Mouse (Mus musculus) stomach, postnatal 0 days (tissue): ENCODE measurements around the gene Ermp1. TPM values are rescaled to one million over a fixed set of nuclear protein-coding genes. Genes with fewer than 3 reads are reported as not detected.

Source experiments
- ATAC-seq: fragments of 200-750 bp; cut with Nextera tagmentation; 2 replicates; pipeline ENCODE4 v1.8.0; 2017; ENCODE audit not compliant: low FRiP score, low TSS enrichment
- DNase-seq: peaks from one replicate; pipeline ENCODE4 v3.0.0-alpha.2; 2016; ENCODE audit warnings: low spot score
- H3K27ac ChIP-seq: fragments of 300-500 bp; sonication (generic); replicated peaks from 2 replicates; pipeline ENCODE4 v1.5.1; 2014; ENCODE audit warnings: mild to moderate bottlenecking, control low read depth
- H3K27me3 ChIP-seq: fragments of 300-500 bp; sonication (generic); 2 replicates; pipeline ENCODE4 v1.6.1; 2014; ENCODE audit warnings: low read length; ENCODE audit not compliant: control insufficient read depth, insufficient read depth
- H3K36me3 ChIP-seq: fragments of 300-500 bp; sonication (generic); 2 replicates; pipeline ENCODE4 v1.6.1; 2014; ENCODE audit warnings: low read length, mixed read lengths; ENCODE audit not compliant: control insufficient read depth, insufficient read depth
- H3K4me1 ChIP-seq: fragments of 300-500 bp; sonication (generic); replicated peaks from 2 replicates; pipeline ENCODE4 v1.6.1; 2014; ENCODE audit warnings: antibody characterized with exemption; ENCODE audit not compliant: control insufficient read depth, insufficient read depth
- H3K4me2 ChIP-seq: fragments of 300-500 bp; sonication (generic); replicated peaks from 2 replicates; pipeline ENCODE4 v1.6.1; 2014; ENCODE audit warnings: low read depth, mild to moderate bottlenecking, control low read depth, moderate library complexity
- H3K4me3 ChIP-seq: fragments of 300-500 bp; sonication (generic); 2 replicates; pipeline ENCODE4 v1.5.1; 2014; ENCODE audit warnings: low read depth, low read length, control low read depth
- H3K9ac ChIP-seq: fragments of 300-500 bp; sonication (generic); 2 replicates; pipeline ENCODE4 v1.6.1; 2014; ENCODE audit warnings: mild to moderate bottlenecking, low read length, control low read depth, mixed read lengths
- H3K9me3 ChIP-seq: fragments of 300-500 bp; sonication (generic); 2 replicates; pipeline ENCODE4 v1.6.1; 2016; ENCODE audit warnings: low read length; ENCODE audit not compliant: control insufficient read depth
- CTCF ChIP-seq: IDR thresholded peaks from 2 replicates; pipeline ENCODE4 v1.5.1; 2016; ENCODE audit warnings: antibody characterized with exemption, low read depth, mild to moderate bottlenecking, moderate library complexity
- EP300 ChIP-seq: optimal IDR thresholded peaks from 2 replicates; pipeline ENCODE3; 2016; ENCODE audit warnings: antibody characterized with exemption
- WGBS: fragments of 180-500 bp; shearing (Covaris S2); extraction: QIAGEN DNeasy Blood & Tissue Kit; methylation state at CpG from one replicate; pipeline ENCODE4 v1.1.7; 2014; 5-methylcytosine and 5-hydroxymethylcytosine counted together
- polyA plus RNA-seq: library from polyadenylated mRNA; unstranded; fragments of >200 nt; fragmentation: Nextera tagmentation; extraction: Ambion mirVana; gene quantifications from 2 replicates; pipeline ENCODE4 v1.2.1, GENCODE M21; 2015

Gene Ermp1
- polyA plus RNA-seq, 1 experiment from 2014 or later: 19.9 TPM

DNA sequence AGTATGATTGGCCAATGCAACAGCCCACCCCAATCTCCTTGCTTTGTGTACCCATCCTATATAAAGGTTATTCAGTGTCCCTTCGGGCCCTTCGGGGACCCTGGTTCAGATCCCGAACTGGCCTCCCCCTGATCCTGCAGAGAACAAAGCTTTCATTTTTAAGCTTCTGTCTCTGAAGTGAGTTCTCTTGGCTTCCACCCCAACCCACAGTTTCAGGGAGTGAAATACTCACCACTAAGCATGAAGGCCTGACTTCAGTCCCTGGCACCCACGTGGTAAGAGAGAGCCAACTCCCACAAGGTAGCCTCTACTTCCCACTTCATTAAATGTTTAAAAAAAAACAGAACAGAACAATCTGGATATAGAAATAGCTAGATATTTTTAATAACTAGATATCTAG, 10.6 kb upstream of the Ermp1 start:
- Histone ChIP-seq H3K27ac (no peak overlapping the region), H3K9me3 (no peaks in the 10 kb centered on the region), H3K4me3 (no peak overlapping the region), H3K4me1 (0 out of 2 replicates have a peak, but pooled peaks cover 2% of the 10 kb centered on the region), H3K9ac (no peak overlapping the region), H3K4me2 (no peak overlapping the region), H3K27me3 (no peaks in the 10 kb centered on the region), H3K36me3 (no peaks in the 10 kb centered on the region)
- WGBS: 88% methylated on average over 4 of the region's 4 CpGs
- TF ChIP-seq CTCF (no peak), EP300 (no peak)
- ATAC-seq (no peak), DNase-seq (no peak)

DNA sequence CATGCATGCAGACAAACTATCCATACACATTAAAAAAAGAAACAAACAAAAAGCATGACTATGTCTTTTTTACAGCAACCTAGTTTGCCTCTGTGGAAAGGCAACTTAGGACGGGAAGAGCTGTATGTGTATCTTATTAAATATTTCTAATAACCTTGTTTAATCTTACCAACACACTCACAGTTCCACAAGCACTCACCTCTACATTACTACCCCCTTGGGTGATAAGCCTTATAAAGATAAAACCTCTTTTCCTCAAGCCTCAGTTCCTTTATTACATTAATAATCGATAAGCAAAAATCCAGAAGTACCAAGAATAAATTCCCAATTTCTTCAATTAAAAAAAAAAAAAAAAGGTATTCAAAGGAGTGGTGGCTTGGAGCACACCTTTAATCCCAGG, 9.3 kb upstream of the Ermp1 start:
- Histone ChIP-seq H3K9ac (no peak overlapping the region), H3K4me2 (no peak overlapping the region), H3K27me3 (no peaks in the 10 kb centered on the region), H3K36me3 (no peaks in the 10 kb centered on the region), H3K4me3 (no peak overlapping the region), H3K27ac (no peak overlapping the region), H3K9me3 (no peaks in the 10 kb centered on the region), H3K4me1 (0 out of 2 replicates have a peak, but pooled peaks cover 2% of the 10 kb centered on the region)
- ATAC-seq: no peak
- TF ChIP-seq EP300: no peak
- no peak for TF ChIP-seq CTCF
- WGBS: 85% methylated on average over 2 of the region's 2 CpGs
- no peak for DNase-seq

DNA sequence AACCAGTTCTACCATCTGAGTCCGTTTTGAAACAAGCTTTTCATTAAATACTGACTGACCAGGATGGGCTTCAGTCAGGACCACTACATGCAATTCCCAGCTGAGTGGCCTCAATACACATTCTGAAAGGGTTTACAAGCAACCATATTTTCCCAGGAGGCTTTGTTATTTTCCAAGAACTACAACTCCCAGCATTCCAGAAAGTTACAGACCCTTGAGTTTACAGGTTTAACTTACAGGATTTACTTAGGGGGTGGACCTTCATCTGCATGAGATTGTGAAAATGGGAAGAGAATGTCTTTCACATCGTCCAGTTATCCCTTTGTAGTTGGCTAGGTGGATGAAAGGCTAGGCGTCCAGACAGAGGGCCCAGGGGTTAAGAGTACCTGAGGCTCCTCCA, 8.8 kb upstream of the Ermp1 start:
- Histone ChIP-seq H3K4me2 (no peak overlapping the region), H3K27me3 (no peaks in the 10 kb centered on the region), H3K4me3 (no peak overlapping the region), H3K4me1 (0 out of 2 replicates have a peak, but pooled peaks cover 2% of the 10 kb centered on the region), H3K9ac (no peak overlapping the region), H3K9me3 (no peaks in the 10 kb centered on the region), H3K36me3 (no peaks in the 10 kb centered on the region), H3K27ac (no peak overlapping the region)
- WGBS: 54% methylated on average over 3 of the region's 3 CpGs
- DNase-seq (no peak), ATAC-seq (no peak)
- TF ChIP-seq EP300: no peak
- no peak for TF ChIP-seq CTCF

DNA sequence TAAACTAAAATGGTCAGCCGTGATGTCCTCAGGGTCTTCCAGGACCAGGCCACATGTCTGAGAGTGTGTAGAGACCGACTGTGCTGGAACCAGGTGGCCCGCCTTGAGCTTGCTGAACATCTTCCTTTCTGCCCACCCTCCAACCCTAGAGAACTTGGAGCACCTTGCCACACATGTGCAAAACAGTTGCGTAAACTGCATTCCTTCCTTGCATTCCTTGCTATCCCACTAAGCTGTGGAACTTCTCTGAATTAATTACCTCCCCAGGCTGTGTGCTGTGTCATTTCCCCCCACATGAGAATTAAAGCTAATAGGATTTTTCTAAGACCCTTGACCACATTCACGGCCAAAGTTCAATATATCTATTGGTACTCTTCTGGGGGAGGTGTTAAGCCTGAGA, 8.4 kb upstream of the Ermp1 start:
- WGBS: 77% methylated on average over 5 of the region's 5 CpGs

DNA sequence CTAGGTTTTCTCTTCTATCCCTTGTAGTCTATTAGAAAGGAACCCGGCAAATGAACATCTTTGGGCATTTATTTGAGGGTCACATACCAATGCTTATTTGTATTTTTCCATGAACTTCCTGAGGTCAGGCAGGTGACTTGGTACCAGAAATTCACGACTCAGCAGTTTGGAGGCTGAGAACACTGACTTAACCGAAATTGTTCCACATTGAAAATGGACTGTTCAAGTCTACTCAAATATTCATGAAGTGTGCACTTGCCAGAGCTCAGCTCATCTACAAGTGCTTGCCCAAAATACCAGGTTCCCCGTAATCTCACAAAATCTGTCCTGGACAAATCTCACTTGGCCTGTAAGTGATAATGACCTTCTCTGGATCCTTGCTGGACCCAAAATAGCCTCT, 7.8 kb upstream of the Ermp1 start:
- WGBS: 79% methylated on average over 4 of the region's 4 CpGs
- H3K27ac ChIP-seq: no peak overlapping the region
- no peak overlapping the region for H3K4me3 ChIP-seq
- no peak overlapping the region for H3K4me2 ChIP-seq
- H3K4me1 ChIP-seq: 0 out of 2 replicates have a peak, but pooled peaks cover 2% of the 10 kb centered on the region
- no peaks in the 10 kb centered on the region for H3K36me3 ChIP-seq
- no peaks in the 10 kb centered on the region for H3K27me3 ChIP-seq
- no peak for DNase-seq
- TF ChIP-seq CTCF: no peak
- no peak for TF ChIP-seq EP300
- ATAC-seq: no peak
- H3K9ac ChIP-seq: no peak overlapping the region
- H3K9me3 ChIP-seq: no peaks in the 10 kb centered on the region

More for the DNA sequence above, 8.4 kb upstream of the Ermp1 start:
- no peak overlapping the region for H3K9ac ChIP-seq
- H3K27ac ChIP-seq: no peak overlapping the region
- ATAC-seq (no peak), DNase-seq (no peak)
- H3K27me3 ChIP-seq: no peaks in the 10 kb centered on the region
- H3K4me3 ChIP-seq: no peak overlapping the region
- no peaks in the 10 kb centered on the region for H3K36me3 ChIP-seq
- TF ChIP-seq EP300 (no peak), CTCF (no peak)
- H3K4me2 ChIP-seq: no peak overlapping the region
- 0 out of 2 replicates have a peak, but pooled peaks cover 2% of the 10 kb centered on the region for H3K4me1 ChIP-seq
- no peaks in the 10 kb centered on the region for H3K9me3 ChIP-seq

DNA sequence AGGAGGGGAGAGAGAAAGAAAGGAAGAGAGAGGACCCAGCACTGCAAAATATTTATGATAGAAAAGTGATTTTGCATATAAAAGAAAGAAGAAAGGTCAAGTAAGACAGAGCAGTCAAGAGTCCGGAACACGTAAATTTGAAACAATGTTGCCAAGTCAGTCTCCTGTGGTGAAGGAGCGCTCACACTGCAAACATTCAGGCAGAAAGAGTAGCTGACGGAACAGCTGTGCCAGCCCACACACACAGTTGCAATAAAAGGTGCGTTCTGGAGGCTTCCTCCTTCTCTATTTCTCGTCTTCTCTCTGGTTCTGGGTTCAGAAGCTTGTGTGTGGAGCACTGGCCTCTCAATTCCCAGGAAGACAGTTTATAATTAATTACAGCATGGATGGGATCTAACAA, 6.9 kb upstream of the Ermp1 start:
- Histone ChIP-seq H3K9ac (no peak overlapping the region), H3K27me3 (no peaks in the 10 kb centered on the region), H3K4me2 (no peak overlapping the region), H3K9me3 (no peaks in the 10 kb centered on the region), H3K4me3 (no peak overlapping the region), H3K4me1 (0 out of 2 replicates have a peak, but pooled peaks cover 2% of the 10 kb centered on the region), H3K27ac (no peak overlapping the region), H3K36me3 (no peaks in the 10 kb centered on the region)
- ATAC-seq: no peak
- TF ChIP-seq CTCF (no peak), EP300 (no peak)
- DNase-seq: no peak
- 41% methylated on average over 6 of the region's 6 CpGs for WGBS
